12 mouse cellular contexts compared by ENCODE assay signal in genomic region chr11:84013105-84013504, GRCm38 (mm10). TPM values are rescaled to one million over a fixed set of nuclear protein-coding genes. Genes with fewer than 3 reads are reported as not detected.
A peak's percentile ranks its signal among the peaks of the same experiment; 100 is the strongest.
DNase-seq lines count a peak whose midpoint lies in the region; ATAC-seq and TF ChIP-seq lines count a peak whose summit lies in the region.
"Had no signal": no experiment of that assay in that cellular context is flagged by ENCODE, and none has a peak within 500 bp of the region (broad histone marks: within the 10 kb centered on the region; RNA-seq: fewer than 3 reads in every experiment).

No protein-coding gene starts in this region.

- no peak for TF ChIP-seq CTCF in midbrain, postnatal 0 days (IDR thresholded peaks at IDR 0.05)

- no peaks in the 10 kb centered on the region for H3K27me3 ChIP-seq in midbrain, embryonic 14.5 days (ENCODE audit: control insufficient read depth, insufficient read depth, low read length)
- H3K27me3 ChIP-seq in midbrain, embryonic 15.5 days (replicated peaks), result no peaks in the 10 kb centered on the region
- no peaks in the 10 kb centered on the region for H3K27me3 ChIP-seq in forebrain, embryonic 15.5 days
- no peaks in the 10 kb centered on the region for H3K27me3 ChIP-seq in midbrain, postnatal 0 days (ENCODE audit: insufficient read depth, low read length)
- H3K27me3 ChIP-seq in liver, embryonic 12.5 days (replicated peaks), result no peaks in the 10 kb centered on the region
- H3K27me3 ChIP-seq: stomach, embryonic 15.5 days had no signal

- no peaks in the 10 kb centered on the region for H3K9me3 ChIP-seq in midbrain, embryonic 14.5 days (ENCODE audit: control insufficient read depth, low read length)
- H3K9me3 ChIP-seq in midbrain, embryonic 15.5 days, result no peaks in the 10 kb centered on the region
- no peaks in the 10 kb centered on the region for H3K9me3 ChIP-seq in forebrain, embryonic 15.5 days
- H3K9me3 ChIP-seq in midbrain, postnatal 0 days (ENCODE audit: low read length), result no peaks in the 10 kb centered on the region
- no peaks in the 10 kb centered on the region for H3K9me3 ChIP-seq in liver, embryonic 12.5 days (replicated peaks)
- H3K9me3 ChIP-seq: G1E; midbrain, embryonic 12.5 days; stomach, embryonic 15.5 days had no signal

- H3K27ac ChIP-seq in midbrain, embryonic 14.5 days (replicated peaks; ENCODE audit: low read depth, low read length), result peak overlapping the region; percentile 28; the same call in 1 of the 2 replicates
- H3K27ac ChIP-seq in midbrain, embryonic 15.5 days, result no peak overlapping the region
- H3K27ac ChIP-seq in forebrain, embryonic 15.5 days (replicated peaks), result peak overlapping the region; percentile 87
- no peak overlapping the region for H3K27ac ChIP-seq in midbrain, postnatal 0 days (ENCODE audit: low read depth, low read length)
- no peak overlapping the region for H3K27ac ChIP-seq in liver, embryonic 12.5 days
- H3K27ac ChIP-seq: midbrain, embryonic 12.5 days; stomach, embryonic 15.5 days had no signal

- H3K36me3 ChIP-seq in midbrain, embryonic 14.5 days (ENCODE audit: control insufficient read depth, insufficient read depth, low read length), result peaks cover 32% of the 10 kb centered on the region
- H3K36me3 ChIP-seq in midbrain, embryonic 15.5 days (replicated peaks), result peaks cover 11% of the 10 kb centered on the region; the same call in 1 of the 2 replicates
- peaks cover 30% of the 10 kb centered on the region for H3K36me3 ChIP-seq in forebrain, embryonic 15.5 days
- H3K36me3 ChIP-seq in midbrain, postnatal 0 days (ENCODE audit: insufficient read depth, low read length), result peaks cover 16% of the 10 kb centered on the region
- peaks cover 60% of the 10 kb centered on the region for H3K36me3 ChIP-seq in liver, embryonic 12.5 days

- peak; percentile 47 for DNase-seq in midbrain, embryonic 14.5 days
- DNase-seq in midbrain, postnatal 0 days (ENCODE audit: low spot score), result peak; percentile 62
- no peak for DNase-seq in heart, postnatal 4 days
- no peak for DNase-seq in spleen, adult 18-20 months
- no peak for DNase-seq in c-Kit-positive CD71-positive TER-119-positive erythroid progenitor cells, embryonic 14.5 days (ENCODE audit: low spot score)

- H3K4me3 ChIP-seq in midbrain, embryonic 14.5 days (replicated peaks; ENCODE audit: low read depth, low read length), result no peak overlapping the region
- no peak overlapping the region for H3K4me3 ChIP-seq in midbrain, embryonic 15.5 days
- H3K4me3 ChIP-seq in forebrain, embryonic 15.5 days, result no peak overlapping the region
- H3K4me3 ChIP-seq in midbrain, postnatal 0 days (ENCODE audit: low read depth, low read length), result no peak overlapping the region
- no peak overlapping the region for H3K4me3 ChIP-seq in liver, embryonic 12.5 days
- H3K4me3 ChIP-seq: midbrain, embryonic 12.5 days; stomach, embryonic 15.5 days had no signal

- peaks cover 40% of the 10 kb centered on the region for H3K4me1 ChIP-seq in midbrain, embryonic 14.5 days (ENCODE audit: control insufficient read depth, insufficient read depth, low read length)
- H3K4me1 ChIP-seq in midbrain, embryonic 15.5 days, result peaks cover 38% of the 10 kb centered on the region
- H3K4me1 ChIP-seq in forebrain, embryonic 15.5 days, result peaks cover 51% of the 10 kb centered on the region
- H3K4me1 ChIP-seq in midbrain, postnatal 0 days (ENCODE audit: insufficient read depth, low read length), result 0 out of 2 replicates have a peak, but pooled peaks cover 3% of the 10 kb centered on the region
- no peaks in the 10 kb centered on the region for H3K4me1 ChIP-seq in liver, embryonic 12.5 days
- H3K4me1 ChIP-seq: stomach, embryonic 15.5 days had no signal

- H3K4me2 ChIP-seq in midbrain, embryonic 14.5 days (ENCODE audit: low read length), result no peak overlapping the region
- H3K4me2 ChIP-seq in midbrain, embryonic 15.5 days, result no peak overlapping the region
- H3K4me2 ChIP-seq in forebrain, embryonic 15.5 days (replicated peaks), result no peak overlapping the region
- no peak overlapping the region for H3K4me2 ChIP-seq in midbrain, postnatal 0 days (ENCODE audit: low read depth, low read length, poor library complexity, severe bottlenecking)
- no peak overlapping the region for H3K4me2 ChIP-seq in liver, embryonic 12.5 days
- H3K4me2 ChIP-seq: heart, embryonic 11.5 days; midbrain, embryonic 12.5 days; stomach, embryonic 15.5 days had no signal

- no peak overlapping the region for H3K9ac ChIP-seq in midbrain, embryonic 14.5 days (replicated peaks; ENCODE audit: low read length)
- H3K9ac ChIP-seq in midbrain, embryonic 15.5 days, result no peak overlapping the region
- H3K9ac ChIP-seq in forebrain, embryonic 15.5 days (replicated peaks), result no peak overlapping the region
- H3K9ac ChIP-seq in midbrain, postnatal 0 days (replicated peaks; ENCODE audit: low read length, poor library complexity, severe bottlenecking), result no peak overlapping the region
- H3K9ac ChIP-seq in liver, embryonic 12.5 days, result no peak overlapping the region
- H3K9ac ChIP-seq: midbrain, embryonic 12.5 days; stomach, embryonic 15.5 days had no signal

- no peak for ATAC-seq in midbrain, embryonic 14.5 days (ENCODE audit: low FRiP score, low TSS enrichment)
- no peak for ATAC-seq in midbrain, embryonic 15.5 days (replicated peaks)
- ATAC-seq in forebrain, embryonic 15.5 days (replicated peaks), result 0 out of 2 replicates have a peak, but pooled peaks have one; percentile 52
- ATAC-seq in midbrain, postnatal 0 days (ENCODE audit: low FRiP score), result no peak
- ATAC-seq in liver, embryonic 12.5 days, result no peak

- WGBS in midbrain, embryonic 14.5 days, result 11% methylated on average over 7 of the region's 7 CpGs
- 19% methylated on average over 7 of the region's 7 CpGs for WGBS in midbrain, embryonic 15.5 days
- WGBS in forebrain, embryonic 15.5 days, result 15% methylated on average over 7 of the region's 7 CpGs
- WGBS in midbrain, postnatal 0 days, result 9% methylated on average over 7 of the region's 7 CpGs
- WGBS in liver, embryonic 12.5 days (ENCODE audit: insufficient replicate concordance), result 54% methylated on average over 7 of the region's 7 CpGs

RNA-seq across cellular contexts. Expression of gene Synrg, which starts 48.9 kb away (rescaled TPM):
- 25.8 and 34.2 TPM in 2 replicates for polyA plus RNA-seq in midbrain, embryonic 14.5 days (2014; fragmentation: Nextera tagmentation; extraction: Ambion mirVana)
- 29.9 and 33.1 TPM in 2 replicates for polyA plus RNA-seq in midbrain, embryonic 15.5 days (2015; fragmentation: Nextera tagmentation; extraction: Ambion mirVana)
- 33.5 and 34.3 TPM in 2 replicates for polyA plus RNA-seq in forebrain, embryonic 15.5 days (2015; fragmentation: Nextera tagmentation; extraction: Ambion mirVana)
- total RNA-seq in midbrain, postnatal 0 days (2014; rRNA removed), result 43.1 and 44.5 TPM in 2 replicates
- 15.3 and 17.1 TPM in 2 replicates for polyA plus RNA-seq in midbrain, postnatal 0 days (2015; fragmentation: Nextera tagmentation; extraction: Ambion mirVana)
- total RNA-seq in heart, postnatal 4 days (2021), result 10 to 100 TPM; 21.5 to 22.3 TPM
- 10.2 and 11.2 TPM in 2 replicates for polyA plus RNA-seq in liver, embryonic 12.5 days (2016; fragmentation: Nextera tagmentation; extraction: Ambion mirVana)

RNA-seq across cellular contexts. Expression of gene Dusp14, which starts 56.0 kb away (rescaled TPM):
- 8.4 and 9.0 TPM in 2 replicates for polyA plus RNA-seq in midbrain, embryonic 14.5 days (2014; fragmentation: Nextera tagmentation; extraction: Ambion mirVana)
- 11.0 TPM in 2 replicates for polyA plus RNA-seq in midbrain, embryonic 15.5 days (2015; fragmentation: Nextera tagmentation; extraction: Ambion mirVana)
- 31.7 and 33.2 TPM in 2 replicates for polyA plus RNA-seq in forebrain, embryonic 15.5 days (2015; fragmentation: Nextera tagmentation; extraction: Ambion mirVana)
- 9.1 and 18.1 TPM in 2 replicates for total RNA-seq in midbrain, postnatal 0 days (2014; rRNA removed)
- polyA plus RNA-seq in midbrain, postnatal 0 days (2015; fragmentation: Nextera tagmentation; extraction: Ambion mirVana), result 8.8 and 8.9 TPM in 2 replicates
- total RNA-seq in heart, postnatal 4 days (2021), result 1 to 10 TPM in 1 of 2 experiments, under 1 TPM in 1; 0.29 to 1.4 TPM
- 1.1 TPM in 2 replicates for polyA plus RNA-seq in liver, embryonic 12.5 days (2016; fragmentation: Nextera tagmentation; extraction: Ambion mirVana)
- total RNA-seq: G1E had no signal
- polyA plus RNA-seq: G1E had no signal

Comparison
In these comparisons a context has a peak if more than half of its experiments do, and no peak if none do; other contexts are left out.
1. H3K27ac ChIP-seq: peak in midbrain, embryonic 14.5 days (single experiment) and forebrain, embryonic 15.5 days (single experiment); none in midbrain, embryonic 15.5 days (single experiment), midbrain, postnatal 0 days (single experiment) and liver, embryonic 12.5 days (single experiment).
2. DNase-seq: peak in midbrain, embryonic 14.5 days (single experiment) and midbrain, postnatal 0 days (single experiment); none in heart, postnatal 4 days (single experiment), spleen, adult 18-20 months (0 of 2) and c-Kit-positive CD71-positive TER-119-positive erythroid progenitor cells, embryonic 14.5 days (single experiment).